Mouse (Mus musculus) regulatory T cell (primary cell): ENCODE measurements at regions not wholly inside any gene's neighbourhood (a gene's known extent, or its start where the extent isn't known, plus 50 kb on each side); places are given as distances from the start of the nearest gene placed in this dataset.

Experiments
- in situ Hi-C: fragments of 300-600 bp; cut with MboI, MseI; formaldehyde crosslinking; loops from one replicate; pipeline ENCODE4 v1.15.1; 2025; ENCODE audit warnings: high pct_unique_total_duplicates

GRCm38 (mm10) chr15:36889072-36889471 is 118.5 kb downstream of the Zfp706 start:
- in situ Hi-C loops = loop anchor here (5.0 kb wide), 1 partner anchor 43 kb away; no protein-coding TSS in a partner anchor

- in situ Hi-C loops = loop anchor here (5.0 kb wide), 1 partner anchor 44 kb away; no protein-coding TSS in a partner anchor
These were observed 119.1 kb downstream of the Zfp706 start for GRCm38 (mm10) chr15:36888351-36889069.

- in situ Hi-C loops = loop anchor here (5.0 kb wide), 1 partner anchor 47 kb away; no protein-coding TSS in a partner anchor
These were observed 122.8 kb downstream of the Zfp706 start for GRCm38 (mm10) chr15:36884671-36885365.

- in situ Hi-C loops = no loop called here
These were observed 123.5 kb downstream of the Zfp706 start for GRCm38 (mm10) chr15:36884074-36884473.

- in situ Hi-C loops = no loop called here
These were observed 124.4 kb downstream of the Zfp706 start for GRCm38 (mm10) chr15:36883156-36883555.

GRCm38 (mm10) chr15:36881576-36881975 is 126.0 kb downstream of the Zfp706 start:
- in situ Hi-C loops = no loop called here

GRCm38 (mm10) chr15:36880602-36881001 is 127.0 kb downstream of the Zfp706 start:
- in situ Hi-C loops = no loop called here

- in situ Hi-C loops = no loop called here
These were observed 128.0 kb downstream of the Zfp706 start for GRCm38 (mm10) chr15:36879587-36879986.

- in situ Hi-C loops = no loop called here
These were observed 128.6 kb downstream of the Zfp706 start for GRCm38 (mm10) chr15:36878960-36879359.

GRCm38 (mm10) chr15:36878276-36878675 is 129.3 kb downstream of the Zfp706 start:
- in situ Hi-C loops = no loop called here

- in situ Hi-C loops = no loop called here
These were observed 130.1 kb downstream of the Zfp706 start for GRCm38 (mm10) chr15:36877501-36877900.

GRCm38 (mm10) chr15:36875980-36876778 is 131.4 kb downstream of the Zfp706 start:
- in situ Hi-C loops = no loop called here

GRCm38 (mm10) chr15:36874555-36874954 is 133.0 kb downstream of the Zfp706 start:
- in situ Hi-C loops = no loop called here

- in situ Hi-C loops = no loop called here
These were observed 133.7 kb downstream of the Zfp706 start for GRCm38 (mm10) chr15:36873884-36874243.

- in situ Hi-C loops = no loop called here
These were observed 134.3 kb downstream of the Zfp706 start for GRCm38 (mm10) chr15:36873058-36873883.

- in situ Hi-C loops = no loop called here
These were observed 135.0 kb downstream of the Zfp706 start for GRCm38 (mm10) chr15:36872566-36872965.

- in situ Hi-C loops = no loop called here
These were observed 136.9 kb downstream of the Zfp706 start for GRCm38 (mm10) chr15:36870717-36871116.

GRCm38 (mm10) chr15:36870094-36870493 is 137.5 kb downstream of the Zfp706 start:
- in situ Hi-C loops = no loop called here

GRCm38 (mm10) chr15:36866088-36866487 is 141.5 kb downstream of the Zfp706 start:
- in situ Hi-C loops = no loop called here

- in situ Hi-C loops = no loop called here
These were observed 142.2 kb downstream of the Zfp706 start for GRCm38 (mm10) chr15:36865332-36865731.

- in situ Hi-C loops = no loop called here
These were observed 143.5 kb downstream of the Zfp706 start for GRCm38 (mm10) chr15:36864046-36864445.
